Mouse (Mus musculus) urinary bladder, adult 2 months (tissue): Measurements from ENCODE around the gene Unc79. TPM values are rescaled to one million over a fixed set of nuclear protein-coding genes. Genes with fewer than 3 reads are reported as not detected.

Experiments used
- DNase-seq: peaks from one replicate; pipeline ENCODE4 v3.0.0; 2022; ENCODE audit warnings: low spot score
- polyA plus RNA-seq: library from polyadenylated mRNA; depleted of rRNA; stranded (reverse); fragments of >200 nt; gene quantifications from 2 replicates; pipeline ENCODE4 v1.2.3, GENCODE M21; 2012; rRNA removed

Unc79 gene
- 0.12 and 0.14 TPM in 2 replicates for polyA plus RNA-seq

GRCm38 (mm10) chr12:102948778-102949394, at the start of gene Unc79:
TSS of gene Unc79 (plus strand) at chr12:102948859.
- DNase-seq: no peak

GRCm38 (mm10) chr12:102899091-102899490, 49.6 kb upstream of the Unc79 start, which contains the start of gene Cox8c:
TSS of gene Cox8c (plus strand) at chr12:102899316.
- DNase-seq: no peak

GRCm38 (mm10) chr12:102908191-102908590, 40.5 kb upstream of the Unc79 start:
- DNase-seq: no peak

GRCm38 (mm10) chr12:102916073-102916472, 32.6 kb upstream of the Unc79 start:
- DNase-seq: no peak

GRCm38 (mm10) chr12:102929764-102930163, 18.9 kb upstream of the Unc79 start:
- no peak for DNase-seq

GRCm38 (mm10) chr12:102930335-102930734, 18.3 kb upstream of the Unc79 start:
- no peak for DNase-seq

GRCm38 (mm10) chr12:102930789-102931188, 17.9 kb upstream of the Unc79 start:
- DNase-seq: no peak

GRCm38 (mm10) chr12:102935892-102936291, 12.8 kb upstream of the Unc79 start:
- DNase-seq: no peak

- no peak for DNase-seq
These were observed 3.1 kb upstream of the Unc79 start for GRCm38 (mm10) chr12:102945571-102945970.

GRCm38 (mm10) chr12:102947826-102948225, 833 bp upstream of the Unc79 start:
- no peak for DNase-seq

GRCm38 (mm10) chr12:102949395-102950208, 943 bp downstream of the Unc79 start:
- DNase-seq: no peak

GRCm38 (mm10) chr12:102960051-102960775, 11.6 kb downstream of the Unc79 start:
- no peak for DNase-seq

GRCm38 (mm10) chr12:102961066-102961465, 12.4 kb downstream of the Unc79 start:
- no peak for DNase-seq

GRCm38 (mm10) chr12:102964486-102964885, 15.8 kb downstream of the Unc79 start:
- DNase-seq: no peak

GRCm38 (mm10) chr12:102980584-102980983, 31.9 kb downstream of the Unc79 start:
- no peak for DNase-seq

- no peak for DNase-seq
These were observed 32.9 kb downstream of the Unc79 start for GRCm38 (mm10) chr12:102981543-102981942.

GRCm38 (mm10) chr12:102985401-102985800, 36.7 kb downstream of the Unc79 start:
- DNase-seq: no peak

- DNase-seq: no peak
These were observed 39.1 kb downstream of the Unc79 start for GRCm38 (mm10) chr12:102987736-102988135.

- DNase-seq: no peak
These were observed 59.8 kb downstream of the Unc79 start for GRCm38 (mm10) chr12:103008491-103008890.

GRCm38 (mm10) chr12:103018161-103018560, 69.5 kb downstream of the Unc79 start:
- no peak for DNase-seq

GRCm38 (mm10) chr12:103036692-103037091, 88.0 kb downstream of the Unc79 start:
- no peak for DNase-seq

GRCm38 (mm10) chr12:103039332-103039731, 90.7 kb downstream of the Unc79 start:
- DNase-seq: no peak
